Mouse (Mus musculus) cerebellum, adult 2 months (tissue): ENCODE measurements around the gene Olfr1389.

ENCODE experiments used
- CTCF ChIP-seq: fragments of 200-500 bp; IDR thresholded peaks from 2 replicates; pipeline ENCODE4 v1.5.1; 2011; ENCODE audit warnings: low read depth, mild to moderate bottlenecking, control low read depth, low read length, moderate library complexity, borderline replicate concordance; ENCODE audit not compliant: insufficient read depth
- POLR2A ChIP-seq: fragments of 200-500 bp; IDR thresholded peaks from 2 replicates; pipeline ENCODE4 v1.6.1; 2011; ENCODE audit warnings: low read length, control low read depth, borderline replicate concordance; ENCODE audit not compliant: insufficient read depth

DNA sequence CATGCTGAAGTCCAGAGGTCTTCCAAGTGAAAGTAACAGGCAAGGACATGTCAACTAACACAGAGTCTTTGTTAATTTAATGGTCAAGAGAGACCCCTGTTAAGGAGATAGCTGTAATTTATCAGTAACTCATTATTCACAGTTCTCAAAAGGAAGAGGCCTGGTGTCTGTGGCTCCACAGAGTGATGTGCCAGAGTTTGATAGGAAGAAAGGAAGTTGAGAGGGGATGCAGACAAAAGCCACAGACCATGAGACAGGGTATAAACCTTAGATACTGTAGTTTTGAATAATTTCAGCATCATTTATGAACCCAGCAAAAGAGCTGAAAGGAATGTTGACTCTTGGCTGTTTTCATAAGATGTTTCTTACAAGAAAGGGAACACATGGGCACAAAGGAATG lies 39.7 kb upstream of the Olfr1389 start:
- TF ChIP-seq CTCF (no peak), POLR2A (no peak)
